Mouse (Mus musculus): ENCODE measurements around the gene Dennd2d. TPM values are rescaled to one million over a fixed set of nuclear protein-coding genes. Genes with fewer than 3 reads are reported as not detected.

Gene Dennd2d
- polyA plus RNA-seq (2012; ENCODE audit: insufficient read depth, insufficient read length, low replicate concordance, missing spikeins), result not detected in 2 replicates

- Histone ChIP-seq H3K27ac (ENCODE audit: insufficient read depth, low read depth, low read length) (no peak within 1 kb of the TSS), H3K4me1 (ENCODE audit: control insufficient read depth, insufficient read depth, low read length) (peaks cover 9% of the 10 kb centered on the region), H3K4me3 (ENCODE audit: insufficient read depth, low read depth, low read length) (peak within 1 kb of the TSS; percentile 42)
- 1% methylated on average over 44 of the region's 44 CpGs for WGBS
- no peak for TF ChIP-seq CTCF (IDR thresholded peaks at IDR 0.05; ENCODE audit: insufficient read depth, low read depth, low read length)
- no peak for TF ChIP-seq POLR2A (IDR thresholded peaks at IDR 0.05; ENCODE audit: insufficient read depth, low read depth, low read length)
Observed at GRCm38 (mm10) chr3:106482281-106483081, at the start of gene Dennd2d. Gene Dennd2d (plus strand): TSS chr3:106482405.

- H3K27ac ChIP-seq (ENCODE audit: insufficient read depth, low read depth, low read length), result no peak overlapping the region
- H3K4me3 ChIP-seq (ENCODE audit: insufficient read depth, low read depth, low read length), result no peak overlapping the region
- TF ChIP-seq CTCF (IDR thresholded peaks at IDR 0.05; ENCODE audit: insufficient read depth, low read depth, low read length) (no peak), POLR2A (IDR thresholded peaks at IDR 0.05; ENCODE audit: insufficient read depth, low read depth, low read length) (no peak)
- no peaks in the 10 kb centered on the region for H3K4me1 ChIP-seq (ENCODE audit: control insufficient read depth, insufficient read depth, low read length)
Observed at GRCm38 (mm10) chr3:106448571-106448970, 33.6 kb upstream of the Dennd2d start.

- Histone ChIP-seq H3K4me3 (ENCODE audit: insufficient read depth, low read depth, low read length) (no peak overlapping the region), H3K27ac (ENCODE audit: insufficient read depth, low read depth, low read length) (no peak overlapping the region), H3K4me1 (ENCODE audit: control insufficient read depth, insufficient read depth, low read length) (no peaks in the 10 kb centered on the region)
- TF ChIP-seq POLR2A (IDR thresholded peaks at IDR 0.05; ENCODE audit: insufficient read depth, low read depth, low read length), result no peak
- TF ChIP-seq CTCF (IDR thresholded peaks at IDR 0.05; ENCODE audit: insufficient read depth, low read depth, low read length), result no peak
Observed at GRCm38 (mm10) chr3:106448995-106449394, 33.2 kb upstream of the Dennd2d start.

- no peak overlapping the region for H3K27ac ChIP-seq (ENCODE audit: insufficient read depth, low read depth, low read length)
- no peak overlapping the region for H3K4me3 ChIP-seq (ENCODE audit: insufficient read depth, low read depth, low read length)
- H3K4me1 ChIP-seq (ENCODE audit: control insufficient read depth, insufficient read depth, low read length), result no peaks in the 10 kb centered on the region
- TF ChIP-seq POLR2A (IDR thresholded peaks at IDR 0.05; ENCODE audit: insufficient read depth, low read depth, low read length), result no peak
- TF ChIP-seq CTCF (IDR thresholded peaks at IDR 0.05; ENCODE audit: insufficient read depth, low read depth, low read length), result no peak
- 64% methylated on average over 4 of the region's 4 CpGs for WGBS
Observed at GRCm38 (mm10) chr3:106449567-106449966, 32.6 kb upstream of the Dennd2d start.

GRCm38 (mm10) chr3:106452616-106453015 lies 29.6 kb upstream of the Dennd2d start:
- H3K27ac ChIP-seq (ENCODE audit: insufficient read depth, low read depth, low read length), result no peak overlapping the region
- no peak overlapping the region for H3K4me3 ChIP-seq (ENCODE audit: insufficient read depth, low read depth, low read length)
- 80% methylated on average over 4 of the region's 4 CpGs for WGBS
- no peak for TF ChIP-seq CTCF (IDR thresholded peaks at IDR 0.05; ENCODE audit: insufficient read depth, low read depth, low read length)
- H3K4me1 ChIP-seq (ENCODE audit: control insufficient read depth, insufficient read depth, low read length), result no peaks in the 10 kb centered on the region

- H3K4me1 ChIP-seq (ENCODE audit: control insufficient read depth, insufficient read depth, low read length), result no peaks in the 10 kb centered on the region
- H3K27ac ChIP-seq (ENCODE audit: insufficient read depth, low read depth, low read length), result no peak overlapping the region
- H3K4me3 ChIP-seq (ENCODE audit: insufficient read depth, low read depth, low read length), result no peak overlapping the region
- TF ChIP-seq POLR2A (IDR thresholded peaks at IDR 0.05; ENCODE audit: insufficient read depth, low read depth, low read length) (no peak), CTCF (IDR thresholded peaks at IDR 0.05; ENCODE audit: insufficient read depth, low read depth, low read length) (no peak)
- 86% methylated on average over 2 of the region's 2 CpGs for WGBS
Observed at GRCm38 (mm10) chr3:106457298-106457869, 24.8 kb upstream of the Dennd2d start.

- no peak overlapping the region for H3K27ac ChIP-seq (ENCODE audit: insufficient read depth, low read depth, low read length)
- TF ChIP-seq CTCF (IDR thresholded peaks at IDR 0.05; ENCODE audit: insufficient read depth, low read depth, low read length) (no peak), POLR2A (IDR thresholded peaks at IDR 0.05; ENCODE audit: insufficient read depth, low read depth, low read length) (no peak)
- 90% methylated on average over 2 of the region's 2 CpGs for WGBS
Observed at GRCm38 (mm10) chr3:106462059-106462470, 20.1 kb upstream of the Dennd2d start.

GRCm38 (mm10) chr3:106462493-106462892 lies 19.7 kb upstream of the Dennd2d start:
- Histone ChIP-seq H3K4me1 (ENCODE audit: control insufficient read depth, insufficient read depth, low read length) (no peaks in the 10 kb centered on the region), H3K4me3 (ENCODE audit: insufficient read depth, low read depth, low read length) (no peak overlapping the region), H3K27ac (ENCODE audit: insufficient read depth, low read depth, low read length) (no peak overlapping the region)
- TF ChIP-seq POLR2A (IDR thresholded peaks at IDR 0.05; ENCODE audit: insufficient read depth, low read depth, low read length) (no peak), CTCF (IDR thresholded peaks at IDR 0.05; ENCODE audit: insufficient read depth, low read depth, low read length) (no peak)
- 69% methylated on average over 3 of the region's 3 CpGs for WGBS

More at GRCm38 (mm10) chr3:106462059-106462470, 20.1 kb upstream of the Dennd2d start:
- Histone ChIP-seq H3K4me3 (ENCODE audit: insufficient read depth, low read depth, low read length) (no peak overlapping the region), H3K4me1 (ENCODE audit: control insufficient read depth, insufficient read depth, low read length) (no peaks in the 10 kb centered on the region)

GRCm38 (mm10) chr3:106464750-106465149 lies 17.5 kb upstream of the Dennd2d start:
- Histone ChIP-seq H3K4me1 (ENCODE audit: control insufficient read depth, insufficient read depth, low read length) (no peaks in the 10 kb centered on the region), H3K27ac (ENCODE audit: insufficient read depth, low read depth, low read length) (no peak overlapping the region), H3K4me3 (ENCODE audit: insufficient read depth, low read depth, low read length) (no peak overlapping the region)
- WGBS, result 94% methylated on average over 1 of the region's 1 CpGs
- TF ChIP-seq CTCF (IDR thresholded peaks at IDR 0.05; ENCODE audit: insufficient read depth, low read depth, low read length), result no peak
- TF ChIP-seq POLR2A (IDR thresholded peaks at IDR 0.05; ENCODE audit: insufficient read depth, low read depth, low read length), result no peak
